Mouse (Mus musculus) large intestine, adult 2 months (tissue): ENCODE data around the gene Eif4e1b. TPM values are rescaled to one million over a fixed set of nuclear protein-coding genes. Genes with fewer than 3 reads are reported as not detected.

Experiments
- DNase-seq: peaks from one replicate; pipeline ENCODE4 v3.0.0-alpha.2; 2012; ENCODE audit warnings: low read depth, low spot score
- WGBS: fragments of 180-500 bp; shearing (Covaris S2); methylation state at CpG from one replicate; pipeline ENCODE4 v1.1.7; 2018; 5-methylcytosine and 5-hydroxymethylcytosine counted together
- polyA plus RNA-seq: library from polyadenylated mRNA; depleted of rRNA; stranded (reverse); fragments of >200 nt; gene quantifications from 2 replicates; pipeline ENCODE4 v1.2.3, GENCODE M21; 2012

Gene Eif4e1b
- polyA plus RNA-seq, 1 experiment, result not detected

GRCm38 (mm10) chr13:54794843-54795242 lies 11.0 kb downstream of the Eif4e1b start:
- 60% methylated on average over 5 of the region's 5 CpGs for WGBS

GRCm38 (mm10) chr13:54797356-54797755 lies 13.6 kb downstream of the Eif4e1b start:
- WGBS, result 38% methylated on average over 4 of the region's 4 CpGs
- no peak for DNase-seq

More at GRCm38 (mm10) chr13:54794843-54795242, 11.0 kb downstream of the Eif4e1b start:
- no peak for DNase-seq

- WGBS, result 76% methylated on average over 16 of the region's 16 CpGs
- no peak for DNase-seq
These were observed 14.3 kb downstream of the Eif4e1b start for GRCm38 (mm10) chr13:54797861-54798643.

GRCm38 (mm10) chr13:54798740-54799139 lies 14.9 kb downstream of the Eif4e1b start:
- DNase-seq, result no peak
- 71% methylated on average over 10 of the region's 10 CpGs for WGBS

GRCm38 (mm10) chr13:54799701-54800100 lies 15.9 kb downstream of the Eif4e1b start:
- 19% methylated on average over 9 of the region's 9 CpGs for WGBS

GRCm38 (mm10) chr13:54800206-54800605 lies 16.4 kb downstream of the Eif4e1b start:
- DNase-seq, result no peak
- 19% methylated on average over 4 of the region's 4 CpGs for WGBS

More at GRCm38 (mm10) chr13:54799701-54800100, 15.9 kb downstream of the Eif4e1b start:
- DNase-seq, result peak; percentile 50

GRCm38 (mm10) chr13:54803010-54803409 lies 19.2 kb downstream of the Eif4e1b start:
- no peak for DNase-seq
- 78% methylated on average over 6 of the region's 6 CpGs for WGBS

- DNase-seq, result no peak
- WGBS, result 39% methylated on average over 21 of the region's 21 CpGs
These were observed 21.5 kb downstream of the Eif4e1b start for GRCm38 (mm10) chr13:54805134-54805838.

GRCm38 (mm10) chr13:54806434-54806976 lies 22.7 kb downstream of the Eif4e1b start:
- 28% methylated on average over 13 of the region's 13 CpGs for WGBS
- DNase-seq, result no peak

- WGBS, result 68% methylated on average over 12 of the region's 12 CpGs
These were observed 24.3 kb downstream of the Eif4e1b start for GRCm38 (mm10) chr13:54808067-54808466.

GRCm38 (mm10) chr13:54811476-54811875 lies 27.7 kb downstream of the Eif4e1b start:
- WGBS, result 57% methylated on average over 7 of the region's 7 CpGs

More at GRCm38 (mm10) chr13:54808067-54808466, 24.3 kb downstream of the Eif4e1b start:
- no peak for DNase-seq

GRCm38 (mm10) chr13:54813381-54813780 lies 29.6 kb downstream of the Eif4e1b start:
- no peak for DNase-seq
- WGBS, result 69% methylated on average over 9 of the region's 9 CpGs

More at GRCm38 (mm10) chr13:54811476-54811875, 27.7 kb downstream of the Eif4e1b start:
- DNase-seq, result no peak

GRCm38 (mm10) chr13:54818399-54819254 lies 34.8 kb downstream of the Eif4e1b start:
- no peak for DNase-seq
- 23% methylated on average over 17 of the region's 17 CpGs for WGBS

GRCm38 (mm10) chr13:54821106-54821505 lies 37.3 kb downstream of the Eif4e1b start:
- 72% methylated on average over 4 of the region's 4 CpGs for WGBS

GRCm38 (mm10) chr13:54821931-54822330 lies 38.1 kb downstream of the Eif4e1b start:
- no peak for DNase-seq
- WGBS, result 69% methylated on average over 2 of the region's 2 CpGs

More at GRCm38 (mm10) chr13:54821106-54821505, 37.3 kb downstream of the Eif4e1b start:
- DNase-seq, result no peak

GRCm38 (mm10) chr13:54824111-54824931 lies 40.5 kb downstream of the Eif4e1b start:
- DNase-seq, result no peak
- WGBS, result 18% methylated on average over 25 of the region's 25 CpGs

- no peak for DNase-seq
- 21% methylated on average over 7 of the region's 7 CpGs for WGBS
These were observed 44.2 kb downstream of the Eif4e1b start for GRCm38 (mm10) chr13:54827992-54828391.

- no peak for DNase-seq
- WGBS, result 56% methylated on average over 6 of the region's 6 CpGs
These were observed 44.7 kb downstream of the Eif4e1b start for GRCm38 (mm10) chr13:54828508-54828907.

GRCm38 (mm10) chr13:54829450-54829849 lies 45.7 kb downstream of the Eif4e1b start:
- DNase-seq, result no peak

More at GRCm38 (mm10) chr13:54829450-54829849, 45.7 kb downstream of the Eif4e1b start:
- WGBS, result 8% methylated on average over 13 of the region's 13 CpGs
